Mouse (Mus musculus): ENCODE results near the gene Hoxd12.

The Hoxd12 gene

DNA sequence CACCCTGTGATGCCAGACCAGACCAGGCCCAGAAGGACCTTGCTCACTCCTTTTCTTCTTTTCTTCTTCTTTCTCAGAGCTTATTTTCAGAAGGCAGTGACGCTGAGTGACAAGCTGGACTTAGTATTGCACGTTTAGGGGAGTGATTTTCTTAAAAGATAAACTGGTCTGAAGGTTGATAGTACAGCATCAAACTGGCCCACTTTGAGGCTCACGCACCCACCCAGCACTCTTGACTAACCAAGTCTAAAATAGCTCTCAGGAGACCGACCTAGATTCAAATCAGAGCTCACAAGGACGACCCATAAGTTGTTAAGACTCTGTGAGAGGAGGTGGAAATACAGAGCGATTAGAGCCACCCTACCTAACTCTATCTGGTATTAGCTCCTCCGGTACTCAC is 8.4 kb upstream of the Hoxd12 start:
- no peak for DNase-seq (ENCODE audit: low spot score)

DNA sequence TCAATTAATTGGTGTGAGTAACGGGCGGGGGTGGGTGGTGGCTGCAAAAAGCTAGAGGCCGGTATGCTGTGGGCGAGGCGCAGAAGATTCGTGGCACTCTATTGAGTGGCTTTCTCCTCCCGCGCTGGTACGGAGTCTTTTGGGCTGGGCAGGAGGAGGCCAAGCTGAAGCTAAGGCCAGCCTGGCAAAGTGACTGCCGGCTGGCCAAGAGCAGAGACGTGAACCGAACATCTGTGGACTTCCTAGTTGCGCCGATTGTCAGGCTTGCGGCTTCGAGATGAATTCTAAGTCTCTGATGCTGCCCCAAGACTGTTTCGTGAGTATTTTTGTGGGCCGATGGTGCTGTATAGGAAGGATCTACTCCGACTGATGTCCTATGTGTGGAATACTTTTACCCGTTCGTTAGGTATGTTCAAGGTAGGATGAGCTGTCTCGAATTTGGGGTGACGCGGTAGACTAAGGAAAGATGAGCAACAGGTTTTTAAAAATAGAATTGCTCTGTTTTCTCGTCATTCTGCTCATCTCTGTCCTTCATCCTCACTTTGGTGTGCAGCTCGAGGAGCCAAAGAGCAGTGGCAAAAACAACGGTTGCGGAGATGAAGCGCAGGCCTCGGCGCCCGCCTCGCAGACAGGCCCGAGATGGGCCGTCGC is 7.5 kb upstream of the Hoxd12 start:
- DNase-seq (ENCODE audit: low spot score): no peak

DNA sequence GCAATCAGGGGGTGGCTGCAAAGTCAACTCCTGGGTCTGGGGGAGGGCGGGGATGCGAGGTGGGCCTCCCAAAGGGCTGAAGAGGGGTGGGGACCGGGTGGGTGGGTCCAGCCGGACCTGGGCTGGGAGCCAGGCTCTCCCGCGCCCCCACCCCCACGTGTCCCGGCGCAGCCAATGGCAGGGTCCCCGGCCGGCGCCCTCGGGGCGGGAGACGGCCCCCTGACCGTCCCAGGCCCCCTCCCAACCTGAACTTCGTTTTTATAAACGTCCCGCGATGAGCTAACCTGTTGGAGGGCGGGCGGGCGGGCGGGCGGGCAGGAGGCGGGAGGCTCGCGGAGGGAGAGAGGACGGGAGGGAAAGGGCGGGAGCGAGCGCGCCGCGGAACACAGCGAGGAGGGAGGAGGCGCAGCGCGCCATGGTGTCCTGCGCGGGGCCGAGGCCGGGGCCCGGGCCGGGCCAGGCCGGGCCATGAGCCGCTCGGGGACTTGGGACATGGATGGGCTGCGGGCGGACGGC is 6.9 kb upstream of the Hoxd12 start, which contains the start of gene Hoxd13:
Gene Hoxd13, plus strand, starts transcription at position 469 of the 516 bp plus-strand sequence.
- no peak for DNase-seq (ENCODE audit: low spot score)

DNA sequence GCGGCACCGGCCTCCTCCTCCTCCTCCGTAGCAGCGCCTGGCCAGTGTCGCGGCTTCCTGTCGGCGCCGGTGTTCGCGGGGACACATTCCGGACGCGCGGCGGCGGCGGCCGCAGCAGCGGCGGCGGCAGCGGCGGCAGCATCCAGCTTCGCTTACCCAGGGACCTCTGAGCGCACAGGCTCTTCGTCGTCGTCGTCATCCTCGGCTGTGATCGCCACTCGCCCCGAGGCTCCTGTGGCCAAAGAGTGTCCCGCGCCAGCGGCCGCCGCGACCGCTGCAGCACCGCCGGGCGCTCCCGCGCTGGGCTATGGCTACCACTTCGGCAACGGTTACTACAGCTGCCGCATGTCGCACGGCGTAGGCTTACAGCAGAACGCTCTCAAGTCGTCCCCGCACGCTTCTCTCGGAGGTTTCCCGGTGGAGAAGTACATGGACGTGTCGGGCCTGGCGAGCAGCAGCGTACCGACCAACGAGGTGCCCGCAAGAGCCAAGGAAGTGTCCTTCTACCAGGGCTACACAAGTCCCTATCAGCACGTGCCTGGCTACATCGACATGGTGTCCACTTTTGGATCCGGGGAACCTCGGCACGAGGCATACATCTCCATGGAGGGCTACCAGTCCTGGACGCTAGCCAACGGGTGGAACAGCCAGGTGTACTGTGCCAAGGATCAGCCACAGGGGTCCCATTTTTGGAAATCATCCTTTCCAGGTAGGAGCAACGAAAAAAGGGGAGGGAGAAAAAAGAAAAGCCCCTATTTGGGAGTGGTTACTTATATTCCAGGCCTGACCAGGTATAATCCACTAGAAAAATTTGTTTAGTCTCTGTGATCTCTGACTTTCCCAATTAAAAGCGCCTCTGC is 6.2 kb upstream of the Hoxd12 start:
- DNase-seq (ENCODE audit: low spot score): no peak

DNA sequence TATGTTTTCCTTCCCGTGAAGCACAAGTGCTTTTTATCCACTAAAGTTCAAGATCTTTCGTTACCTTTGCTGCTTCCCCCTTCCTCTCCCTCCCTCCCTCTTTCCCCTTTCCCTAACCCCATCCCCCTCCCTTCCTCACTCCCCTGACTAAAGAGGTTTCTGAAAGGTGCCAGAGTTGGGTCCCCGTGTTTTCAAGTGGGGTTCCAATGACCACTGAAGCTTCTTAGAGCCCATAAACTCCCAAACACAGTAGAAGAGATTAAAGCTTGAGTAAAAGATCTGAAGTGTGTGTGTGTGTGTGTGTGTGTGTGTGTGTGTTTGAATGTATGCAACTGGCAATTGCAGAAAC is 5.6 kb upstream of the Hoxd12 start:
- DNase-seq (ENCODE audit: low spot score): no peak

DNA sequence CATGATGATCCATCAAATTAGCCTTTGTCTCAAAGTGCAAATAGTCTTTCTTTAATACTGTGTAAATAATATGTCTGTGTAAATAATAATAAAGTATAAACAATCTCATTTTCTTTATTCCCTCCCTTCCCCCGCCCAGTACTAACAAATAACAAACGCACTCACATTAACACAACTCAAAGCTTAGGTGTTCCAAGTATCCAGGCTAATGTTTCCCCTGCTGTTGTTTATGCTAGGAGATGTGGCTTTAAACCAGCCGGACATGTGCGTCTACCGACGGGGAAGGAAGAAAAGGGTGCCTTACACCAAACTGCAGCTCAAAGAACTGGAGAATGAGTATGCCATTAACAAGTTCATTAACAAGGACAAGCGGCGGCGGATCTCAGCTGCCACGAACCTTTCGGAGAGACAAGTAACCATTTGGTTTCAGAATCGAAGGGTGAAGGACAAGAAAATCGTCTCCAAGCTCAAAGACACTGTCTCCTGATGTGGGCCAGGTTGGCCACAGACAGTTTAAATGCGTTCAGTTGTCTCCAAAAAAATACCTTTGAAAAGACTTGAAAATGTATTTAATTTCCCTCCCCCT is 5.1 kb upstream of the Hoxd12 start:
- DNase-seq (ENCODE audit: low spot score): no peak

DNA sequence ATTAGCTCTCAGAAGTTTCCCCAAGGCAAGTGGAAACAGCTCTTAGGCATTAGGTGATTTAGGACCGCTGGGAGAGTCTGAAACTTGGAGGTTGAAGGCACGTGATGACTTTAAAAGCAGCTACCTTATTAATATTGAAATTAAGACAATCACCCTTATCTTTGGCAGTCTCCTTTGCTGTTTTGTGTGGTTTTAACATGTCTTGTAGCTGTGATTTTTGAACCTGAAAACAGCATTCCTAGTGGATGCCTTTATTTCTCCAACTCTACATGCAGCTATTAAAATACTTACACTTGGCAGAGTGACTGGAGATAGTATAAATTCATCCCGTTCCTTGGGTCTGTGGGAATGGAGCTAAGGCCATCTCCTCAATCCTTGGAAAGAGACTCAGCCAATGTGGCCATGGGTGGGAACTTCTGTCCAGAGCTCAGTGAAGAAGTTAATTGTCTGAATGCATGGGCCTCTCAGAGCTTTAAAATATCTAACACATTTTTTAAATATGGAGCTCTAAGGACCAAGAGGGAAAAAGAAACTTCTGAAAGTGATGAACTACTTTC is 4.1 kb upstream of the Hoxd12 start:
- DNase-seq (ENCODE audit: low spot score): no peak

DNA sequence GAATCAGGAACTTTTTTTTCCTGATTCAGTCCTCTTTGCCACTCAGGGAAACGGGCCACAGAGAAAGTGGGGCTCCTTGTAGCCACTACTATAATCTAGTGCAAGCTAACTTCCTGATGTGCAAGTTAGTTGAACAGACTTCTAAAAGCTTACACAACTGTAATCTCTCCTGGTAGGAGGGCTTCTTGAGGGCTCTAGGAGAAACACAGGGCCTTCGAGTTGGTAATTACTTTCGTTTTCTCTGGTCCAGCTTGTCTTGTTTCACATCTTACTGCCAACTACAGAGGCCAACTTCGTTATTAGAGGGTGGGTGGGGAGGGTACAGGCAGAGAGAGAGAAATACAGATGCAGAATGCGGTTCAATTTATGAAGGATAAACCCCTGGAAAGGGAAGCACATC is 3.0 kb upstream of the Hoxd12 start:
- DNase-seq (ENCODE audit: low spot score): no peak

DNA sequence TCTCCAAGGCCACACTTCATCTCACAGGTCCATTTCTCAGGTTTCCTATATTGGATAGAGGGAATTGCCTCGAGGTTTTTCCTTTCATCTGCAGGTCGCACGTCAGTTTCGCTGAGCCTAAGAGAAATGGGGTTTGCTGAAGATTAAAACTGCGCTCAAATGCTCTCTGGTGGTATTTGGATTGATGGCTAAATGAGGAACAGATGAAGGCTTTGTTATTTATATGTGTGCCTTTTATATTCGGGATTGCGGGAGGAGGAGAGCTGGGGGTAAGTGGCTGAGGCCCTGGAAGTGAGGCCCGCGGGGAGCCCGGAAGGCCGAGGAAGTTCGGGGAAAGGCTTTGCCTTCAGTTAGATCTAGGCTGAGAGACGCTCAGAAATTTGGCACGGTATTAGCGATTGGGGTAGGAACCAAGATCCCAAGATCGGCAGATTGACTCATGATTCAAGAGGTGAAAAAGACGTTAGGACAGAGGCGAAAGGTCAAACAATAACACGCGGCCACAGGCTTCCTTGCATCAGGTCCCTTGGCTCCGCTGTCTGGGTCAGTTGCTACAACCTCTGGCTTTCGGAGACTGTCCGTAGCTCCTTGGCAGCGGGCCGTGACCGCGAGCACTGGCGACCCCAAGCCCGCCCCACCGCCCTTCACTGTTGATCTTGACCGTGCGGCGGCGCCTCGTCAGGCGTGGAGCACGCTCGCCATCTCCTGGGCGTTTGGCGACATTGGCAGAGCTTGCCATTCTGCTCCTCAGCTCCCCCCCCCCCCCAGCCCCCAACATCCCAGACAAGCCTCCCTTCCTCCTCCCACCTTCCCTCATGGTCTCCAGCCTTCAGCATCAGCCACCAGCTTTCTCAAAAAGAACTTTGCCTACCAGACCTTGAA is 2.1 kb upstream of the Hoxd12 start:
- DNase-seq (ENCODE audit: low spot score): no peak

DNA sequence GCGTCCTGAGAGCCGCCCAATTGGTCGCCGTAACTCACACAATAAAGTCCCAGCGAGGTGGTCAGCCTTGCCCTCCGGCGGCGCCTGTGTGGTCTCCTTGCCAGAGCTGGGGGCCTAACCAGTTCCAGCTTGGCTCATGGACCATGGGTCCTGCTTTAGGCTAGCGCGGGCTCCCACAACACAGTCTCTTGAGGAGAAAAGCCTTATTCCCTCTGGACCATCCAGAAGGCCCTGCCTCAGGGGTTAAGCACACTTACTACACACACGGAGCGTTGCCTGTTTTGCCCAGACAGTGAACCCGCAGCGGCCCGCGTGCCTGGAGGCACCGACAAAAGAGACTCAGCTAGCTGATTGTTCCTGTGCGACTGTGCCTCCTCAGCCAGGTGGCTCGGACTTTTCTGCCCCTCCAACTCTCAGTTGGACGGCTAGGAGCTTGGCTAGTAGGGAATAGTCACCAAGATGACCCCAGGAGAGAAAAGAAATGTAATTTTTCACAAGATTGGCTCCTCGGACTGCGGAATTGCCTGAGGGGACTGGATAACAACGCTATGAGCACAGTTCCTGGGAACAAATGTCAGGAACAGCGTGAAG is 883 bp upstream of the Hoxd12 start:
- DNase-seq (ENCODE audit: low spot score): no peak

DNA sequence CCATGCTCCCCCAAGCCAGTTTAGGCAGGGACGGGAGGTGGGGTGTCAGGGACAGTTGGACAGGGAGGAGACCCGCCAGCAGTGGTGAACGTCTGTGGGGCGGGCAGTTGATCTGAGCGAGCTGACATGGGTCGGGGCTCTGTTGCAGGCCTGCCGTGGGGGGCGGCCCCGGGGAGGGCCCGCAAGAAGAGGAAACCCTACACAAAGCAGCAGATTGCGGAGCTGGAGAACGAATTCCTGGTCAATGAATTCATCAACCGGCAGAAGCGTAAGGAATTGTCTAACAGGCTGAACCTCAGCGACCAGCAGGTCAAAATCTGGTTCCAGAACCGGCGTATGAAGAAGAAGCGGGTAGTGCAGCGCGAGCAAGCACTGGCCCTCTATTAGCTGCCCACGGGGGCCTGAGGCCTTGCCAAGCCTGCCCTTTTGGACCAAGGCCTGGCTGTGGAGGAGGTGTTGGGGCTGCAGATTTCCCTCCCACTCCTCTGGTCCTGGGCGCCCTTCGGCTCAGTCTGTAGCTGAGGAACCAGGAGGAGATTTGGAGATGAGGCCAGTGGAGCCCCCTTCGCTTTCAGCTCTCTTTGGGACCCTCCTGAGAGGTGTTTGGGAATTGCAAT is 961 bp downstream of the Hoxd12 start:
- no peak for DNase-seq (ENCODE audit: low spot score)

DNA sequence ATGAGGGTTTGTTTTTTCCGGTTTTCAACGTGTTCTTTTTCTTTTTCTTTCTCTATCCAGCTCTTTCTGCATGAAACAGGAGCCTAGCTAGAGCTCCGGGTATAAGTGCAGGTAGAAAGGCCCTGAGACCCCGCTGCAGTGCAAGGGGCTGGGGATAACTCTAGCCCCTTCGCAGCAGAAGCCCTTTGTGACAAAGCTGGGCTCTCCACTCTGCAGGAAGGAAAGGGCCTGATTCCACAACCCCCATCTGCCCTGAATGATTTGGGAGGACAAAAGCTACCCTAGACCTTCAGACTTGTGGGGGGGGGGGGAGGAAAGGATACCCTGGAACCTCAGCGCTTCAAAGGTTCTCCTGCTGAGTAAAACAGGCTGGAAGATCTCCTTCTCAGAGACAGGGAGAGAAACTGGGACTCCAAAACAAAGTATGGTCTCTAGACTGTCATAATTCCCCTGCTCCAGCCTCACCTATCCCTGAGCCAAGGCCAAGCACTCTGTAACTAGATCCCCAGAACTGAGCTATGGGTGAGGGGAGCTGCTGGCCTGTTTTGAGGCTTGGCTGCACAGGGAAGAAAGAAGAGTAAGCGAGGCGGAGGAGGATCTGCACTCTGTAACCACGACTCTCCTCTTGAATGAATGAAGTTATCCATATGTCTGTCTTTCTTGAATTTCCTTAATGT is 1.7 kb downstream of the Hoxd12 start:
- DNase-seq (ENCODE audit: low spot score): no peak

DNA sequence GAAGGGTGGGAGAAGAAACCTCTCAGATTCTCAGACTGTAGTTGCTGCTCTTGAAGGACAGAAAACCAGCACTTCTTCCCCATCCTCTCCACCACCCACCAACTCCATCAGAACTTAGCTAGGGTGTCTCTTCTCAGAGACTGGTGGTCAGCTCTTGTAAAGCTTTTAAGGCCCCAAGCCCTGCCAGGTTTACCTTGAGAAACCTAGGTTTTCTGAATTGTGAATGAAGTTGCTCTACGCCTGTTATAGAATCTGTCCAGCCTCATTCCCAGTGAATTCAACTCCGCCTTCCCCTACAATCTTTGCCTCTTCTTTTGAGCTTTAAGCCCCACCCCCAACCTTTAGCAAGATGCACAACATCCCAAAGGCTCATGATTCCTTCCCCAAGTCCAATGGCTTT is 2.3 kb downstream of the Hoxd12 start:
- no peak for DNase-seq (ENCODE audit: low spot score)

DNA sequence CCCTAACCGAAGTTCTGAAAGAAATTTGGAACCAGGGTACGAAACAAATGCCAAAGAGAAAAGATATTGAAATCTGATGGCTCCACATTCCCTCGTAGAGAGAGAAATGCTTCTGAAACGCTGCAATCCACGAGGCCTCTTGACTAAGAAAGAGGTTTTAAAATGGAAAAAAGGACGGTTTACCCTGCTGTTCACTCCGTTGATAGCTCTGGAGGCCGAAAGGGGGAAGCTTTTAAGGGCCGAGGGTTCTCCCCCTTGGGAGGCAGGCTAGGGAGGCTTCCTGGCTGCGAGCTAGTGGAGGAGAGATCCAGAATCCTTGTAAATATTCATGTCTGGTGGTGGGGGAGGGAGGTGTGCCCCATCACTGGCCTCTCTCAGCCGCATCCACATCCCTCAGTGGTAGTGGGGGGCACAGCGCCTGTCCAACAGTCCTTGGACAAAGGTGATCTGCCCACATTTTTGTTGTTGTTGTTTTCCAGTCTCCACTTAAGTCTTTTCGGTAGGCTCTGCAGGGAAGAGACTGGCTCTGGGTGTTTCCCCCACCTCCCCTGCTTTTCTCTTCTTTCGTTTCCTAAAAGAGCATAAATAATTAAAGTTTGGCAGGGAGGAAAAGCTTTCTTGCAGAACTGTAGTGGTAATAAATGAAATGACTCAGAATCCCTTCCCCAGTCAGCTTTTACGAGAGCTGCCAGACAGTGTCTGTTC is 4.2 kb downstream of the Hoxd12 start, which contains the start of gene Hoxd11:
Gene Hoxd11, plus strand, starts transcription at position 667 of the 705 bp plus-strand sequence.
- DNase-seq (ENCODE audit: low spot score): no peak

DNA sequence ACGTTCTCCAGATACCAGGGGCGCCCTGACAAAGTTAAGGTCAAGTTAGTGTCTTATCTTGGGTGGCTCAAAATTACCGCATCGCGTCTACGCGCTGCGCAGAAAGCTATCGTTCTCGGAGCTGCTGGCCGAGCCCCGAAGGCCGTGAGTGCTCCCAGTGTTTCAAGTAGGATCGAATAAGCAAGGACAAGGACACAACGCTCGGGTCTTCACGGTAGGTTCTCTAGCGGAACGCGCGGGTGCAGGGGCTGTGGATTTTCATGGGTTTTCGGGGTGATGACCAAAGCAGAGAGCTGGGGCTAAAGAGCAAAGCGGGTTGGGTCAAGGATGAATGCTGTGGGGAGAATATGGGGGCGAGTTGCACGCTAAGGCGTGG is 4.8 kb downstream of the Hoxd12 start:
- DNase-seq (ENCODE audit: low spot score): no peak

DNA sequence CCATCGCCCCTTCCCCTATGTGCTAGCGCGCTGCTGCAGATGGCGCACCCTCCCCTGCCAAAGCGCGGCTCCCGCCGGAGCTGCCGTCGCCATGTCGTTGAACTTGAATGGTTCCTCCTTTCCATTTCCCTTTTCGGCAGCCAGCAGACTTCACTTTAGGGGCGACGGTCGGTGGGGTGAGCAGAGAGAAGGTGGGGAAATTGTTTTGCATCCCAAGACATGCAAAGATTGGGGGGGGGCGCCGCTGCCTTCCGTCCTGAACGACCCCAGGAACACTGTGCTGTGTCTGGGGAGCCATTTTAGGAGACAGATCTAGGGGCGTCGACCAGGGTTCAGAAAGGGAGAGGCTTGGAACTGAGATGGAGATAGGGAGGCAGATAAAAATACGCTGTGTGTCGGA is 5.2 kb downstream of the Hoxd12 start:
- DNase-seq (ENCODE audit: low spot score): no peak

DNA sequence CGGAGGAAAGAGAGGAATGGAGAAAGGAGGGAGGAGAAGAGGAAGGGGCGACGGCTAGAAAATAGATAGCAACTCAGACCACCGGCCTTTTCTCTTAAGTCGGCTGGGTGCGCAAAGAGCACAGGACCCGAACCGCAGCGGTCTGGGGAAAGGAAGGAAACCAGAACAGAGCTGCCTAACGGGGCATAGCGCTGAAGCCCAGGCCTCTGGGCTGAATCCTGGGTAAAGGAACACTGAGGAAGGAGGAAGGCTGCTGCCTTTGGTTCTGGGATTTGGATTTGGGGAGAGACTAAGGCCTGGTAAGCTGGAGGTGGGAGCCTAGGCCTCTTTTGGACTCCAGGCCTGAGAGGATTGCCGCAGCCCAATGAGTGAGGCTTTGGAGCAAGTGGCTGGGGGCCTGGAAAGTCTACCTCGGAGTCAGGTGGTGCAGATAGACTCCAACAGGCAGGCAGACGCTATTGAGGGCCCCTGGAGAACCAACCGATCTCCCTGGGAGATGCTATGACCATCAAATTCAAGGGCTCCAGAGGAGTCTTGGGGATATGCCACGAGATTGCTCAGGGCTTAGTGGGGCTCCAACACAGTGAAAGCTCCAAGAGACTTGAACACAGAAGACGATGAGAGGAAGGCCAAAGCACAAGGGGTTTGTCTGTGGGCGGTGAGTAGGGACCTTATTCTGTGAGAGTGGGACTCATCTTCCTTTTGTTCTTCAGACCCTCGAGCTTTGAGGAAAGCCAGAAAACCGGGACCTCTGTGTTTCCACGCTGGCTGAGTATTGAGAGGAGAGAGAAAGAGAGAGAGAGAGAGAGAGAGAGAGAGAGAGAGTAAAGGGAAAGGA is 6.0 kb downstream of the Hoxd12 start:
- DNase-seq (ENCODE audit: low spot score): no peak
